Mouse (Mus musculus) thymus, postnatal 36 days (tissue): ENCODE measurements around the gene Vmn1r160.
"Not testable (repeated sequence)": the region's sequence is repeated elsewhere in the genome, so short reads cannot be mapped to it uniquely, and the experiment has no call there.

Source experiments
- DNase-seq, 2 experiments: peaks; one replicate each; pipeline ENCODE4 v3.0.0; 2022; ENCODE audit warnings: mixed read lengths in 2 of 2

Gene Vmn1r160

DNA sequence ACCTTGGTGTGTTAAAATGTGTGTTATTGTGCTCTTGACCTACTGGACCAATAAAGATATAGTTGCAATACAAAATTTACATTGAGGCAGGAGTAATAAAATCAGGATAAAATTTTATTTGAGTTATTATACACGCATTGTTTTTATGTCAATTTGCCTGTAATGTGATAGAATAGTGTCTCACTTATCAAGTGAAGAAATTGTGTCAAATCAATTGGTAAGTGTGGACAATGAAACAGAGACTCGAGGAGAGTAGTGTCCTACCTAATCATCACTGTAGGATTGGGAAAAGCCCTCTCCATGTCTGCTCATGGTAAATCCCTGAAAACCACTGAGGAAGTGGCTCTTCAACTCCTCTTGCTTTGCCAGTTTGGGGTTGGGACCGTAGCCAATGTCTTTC is at the start of gene Vmn1r160:
TSS of gene Vmn1r160 (plus strand) at position 301 of the 400 bp plus-strand sequence.
- not testable (repeated sequence) for DNase-seq

GRCm38 (mm10) chr7:22843505-22843904 is 27.5 kb upstream of the Vmn1r160 start, which contains the start of gene Vmn1r159:
Gene Vmn1r159, minus strand, starts transcription at chr7:22843605.
- not testable (repeated sequence) for DNase-seq
